Mouse (Mus musculus): ENCODE data around the gene Mbnl2. TPM values are rescaled to one million over a fixed set of nuclear protein-coding genes. Genes with fewer than 3 reads are reported as not detected.
A peak's percentile ranks its signal among the peaks of the same experiment; 100 is the strongest.

Gene Mbnl2
- polyA plus RNA-seq, 3 experiments from 2014 or later = 42.4 to 57.5 (median 51.7) TPM

DNA sequence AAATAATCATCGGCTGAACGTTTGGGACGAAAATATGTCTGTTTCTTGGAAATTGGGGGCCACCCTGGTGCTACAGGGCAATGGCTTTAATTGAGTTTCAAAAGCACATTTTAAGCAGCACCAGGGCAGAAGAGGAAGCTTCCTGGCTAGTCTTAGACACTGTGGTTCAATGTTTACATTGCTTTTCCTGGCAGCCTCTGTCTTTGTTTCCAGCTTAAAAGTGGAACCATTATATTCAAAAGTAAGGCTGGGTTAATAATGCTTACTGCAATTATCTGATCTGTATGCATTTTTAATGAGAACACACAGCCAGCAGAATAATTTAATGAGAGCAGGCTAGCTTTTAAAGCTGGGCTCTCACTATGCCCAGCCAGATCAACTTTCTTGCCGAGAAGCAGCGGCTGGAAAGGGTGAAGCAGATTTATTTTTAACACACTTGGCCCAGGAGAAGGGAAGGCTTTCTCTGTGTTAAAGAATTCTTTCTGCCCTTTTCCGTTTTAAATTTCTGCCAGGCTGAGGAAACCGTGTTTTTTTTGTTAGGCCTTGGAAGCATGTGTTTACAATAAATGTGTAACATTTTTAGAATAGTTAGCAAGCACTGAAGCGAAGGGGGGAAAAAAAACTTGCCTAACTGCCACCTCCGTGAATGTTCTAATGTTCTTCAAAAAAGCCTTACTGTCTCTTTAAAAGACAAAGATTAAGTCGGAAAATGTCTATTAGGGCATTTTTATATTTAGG lies 1.0 kb downstream of the Mbnl2 start:
- peak; percentile 10 for ATAC-seq

DNA sequence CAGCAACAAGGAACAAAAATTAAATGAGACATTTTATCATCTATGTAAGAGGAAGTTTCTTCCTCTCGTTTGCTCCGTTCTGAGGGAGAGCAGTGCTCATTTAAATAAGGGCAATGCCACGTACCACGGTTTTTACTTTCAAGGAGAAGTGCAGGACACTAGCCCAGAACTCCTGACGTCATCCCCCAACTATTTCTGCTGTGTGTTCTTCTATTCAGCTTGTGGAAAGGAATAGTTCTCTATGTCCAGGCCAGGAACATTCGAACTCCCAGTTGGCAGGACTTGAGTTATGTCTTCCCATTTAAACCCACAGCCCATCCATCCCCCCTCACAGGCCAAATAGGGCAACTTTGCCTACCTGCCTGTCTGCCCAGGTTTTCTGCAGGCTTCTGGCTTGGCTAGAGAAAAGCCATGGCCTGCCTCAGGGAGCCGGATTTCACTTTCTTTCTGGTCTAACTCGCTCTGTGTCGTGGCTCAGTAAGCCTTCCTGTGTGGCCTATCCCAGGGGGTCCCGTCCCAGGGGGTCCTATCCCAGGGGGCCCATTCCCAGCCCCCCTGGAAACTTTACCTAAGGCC lies 1.7 kb downstream of the Mbnl2 start:
- peak; percentile 9 for ATAC-seq

DNA sequence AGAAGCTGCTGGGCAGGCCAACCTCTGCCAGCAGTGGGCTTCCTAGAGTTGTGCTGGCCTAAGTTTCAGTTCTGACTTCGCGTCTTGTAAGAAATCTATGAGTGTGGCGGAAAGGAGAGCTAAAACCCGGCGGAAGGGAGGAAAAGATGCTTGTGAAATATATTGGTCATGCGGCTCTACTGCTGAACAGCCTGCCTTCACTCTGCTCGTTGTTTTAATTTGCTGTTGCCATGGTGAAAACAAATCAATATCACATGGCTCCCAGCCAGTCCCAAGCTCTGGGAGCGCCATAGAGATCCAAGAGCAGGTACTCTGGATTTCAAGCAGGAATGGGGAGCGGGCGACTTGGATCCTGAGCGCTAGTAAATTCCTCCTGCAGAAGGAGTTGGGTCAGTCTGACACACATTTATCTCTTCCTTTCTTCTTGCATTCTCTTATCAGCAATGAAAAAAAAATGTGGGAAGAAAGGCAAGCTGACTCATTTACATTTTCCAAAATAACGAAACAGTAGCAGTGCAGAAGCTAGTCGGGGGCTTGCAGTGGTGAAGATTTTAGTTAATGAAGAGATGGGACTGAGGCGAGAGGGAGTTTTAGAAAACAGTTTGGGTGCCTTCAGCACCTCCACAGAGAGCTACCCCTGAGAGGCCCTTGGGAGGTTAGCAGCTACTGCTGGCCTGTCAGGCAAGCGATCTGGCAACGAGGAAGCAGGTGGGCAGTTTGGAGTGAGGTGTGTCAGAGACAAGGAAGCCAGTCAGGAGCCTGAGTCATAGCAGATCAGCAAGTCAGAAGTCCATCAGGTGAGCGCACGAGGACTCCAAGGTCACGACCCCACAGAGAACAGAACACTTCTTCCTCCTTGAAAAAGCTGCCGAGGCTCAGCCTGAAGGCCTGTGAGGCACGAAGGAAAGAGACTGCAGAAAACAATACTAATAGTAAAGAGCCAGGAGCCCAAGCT lies 3.1 kb downstream of the Mbnl2 start:
- no peak for ATAC-seq

DNA sequence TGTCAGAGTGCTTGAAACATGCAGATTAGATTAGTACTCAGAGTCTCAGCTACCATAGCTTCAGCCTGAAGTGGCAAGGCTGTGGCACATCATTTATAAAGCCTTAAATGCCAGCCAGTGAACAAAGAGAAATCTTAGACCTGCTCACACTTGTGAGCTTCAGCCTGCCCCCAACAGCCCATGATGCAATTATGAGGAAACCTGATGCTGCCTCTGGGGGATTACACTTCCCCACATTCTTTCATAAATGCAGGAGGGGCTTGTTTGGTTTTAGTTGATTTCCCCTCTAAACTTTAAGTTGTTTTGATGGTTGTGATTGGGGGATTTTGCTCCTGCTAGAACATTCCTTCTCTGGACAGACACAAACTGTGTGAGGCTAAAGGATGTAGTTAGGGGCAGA lies 4.7 kb downstream of the Mbnl2 start:
- no peak for ATAC-seq

DNA sequence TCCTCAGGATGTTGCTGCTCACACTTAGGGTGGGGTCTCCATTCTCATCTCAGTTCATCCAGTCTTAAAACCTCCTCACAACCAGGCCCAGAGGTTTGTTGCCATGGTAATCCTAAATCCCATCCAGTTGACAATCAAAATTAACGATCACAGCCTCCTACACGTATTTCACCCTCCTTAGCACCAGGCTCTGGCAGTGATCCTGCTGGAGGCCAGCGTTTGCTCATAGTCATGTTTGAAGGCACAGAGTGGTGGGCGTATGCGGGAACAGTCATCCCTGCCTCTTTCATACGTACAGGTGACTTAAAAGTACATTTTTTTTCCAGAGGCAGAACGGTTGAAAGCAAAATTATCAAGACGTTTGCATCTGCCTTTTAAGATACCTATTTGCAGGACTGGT lies 8.3 kb downstream of the Mbnl2 start:
- no peak for ATAC-seq

DNA sequence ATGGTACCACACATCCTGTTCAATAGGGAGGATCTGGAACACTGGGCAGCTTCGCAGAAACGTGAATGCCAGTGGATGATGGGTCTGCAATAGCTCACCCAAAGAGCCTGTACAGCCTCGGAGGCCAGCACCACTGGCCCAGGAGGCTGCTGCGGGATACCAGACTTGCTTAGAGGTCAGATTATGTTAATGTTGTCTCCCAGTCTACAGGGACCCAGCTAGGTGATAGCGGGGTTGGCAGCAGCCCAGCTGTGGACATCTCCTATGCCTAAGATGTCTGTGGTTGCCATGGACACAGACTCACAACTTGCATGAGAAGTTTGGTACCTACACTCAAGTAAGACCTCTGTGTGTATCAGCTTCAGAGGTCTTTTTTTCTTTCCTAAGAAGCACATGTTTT lies 9.0 kb downstream of the Mbnl2 start:
- ATAC-seq = no peak

DNA sequence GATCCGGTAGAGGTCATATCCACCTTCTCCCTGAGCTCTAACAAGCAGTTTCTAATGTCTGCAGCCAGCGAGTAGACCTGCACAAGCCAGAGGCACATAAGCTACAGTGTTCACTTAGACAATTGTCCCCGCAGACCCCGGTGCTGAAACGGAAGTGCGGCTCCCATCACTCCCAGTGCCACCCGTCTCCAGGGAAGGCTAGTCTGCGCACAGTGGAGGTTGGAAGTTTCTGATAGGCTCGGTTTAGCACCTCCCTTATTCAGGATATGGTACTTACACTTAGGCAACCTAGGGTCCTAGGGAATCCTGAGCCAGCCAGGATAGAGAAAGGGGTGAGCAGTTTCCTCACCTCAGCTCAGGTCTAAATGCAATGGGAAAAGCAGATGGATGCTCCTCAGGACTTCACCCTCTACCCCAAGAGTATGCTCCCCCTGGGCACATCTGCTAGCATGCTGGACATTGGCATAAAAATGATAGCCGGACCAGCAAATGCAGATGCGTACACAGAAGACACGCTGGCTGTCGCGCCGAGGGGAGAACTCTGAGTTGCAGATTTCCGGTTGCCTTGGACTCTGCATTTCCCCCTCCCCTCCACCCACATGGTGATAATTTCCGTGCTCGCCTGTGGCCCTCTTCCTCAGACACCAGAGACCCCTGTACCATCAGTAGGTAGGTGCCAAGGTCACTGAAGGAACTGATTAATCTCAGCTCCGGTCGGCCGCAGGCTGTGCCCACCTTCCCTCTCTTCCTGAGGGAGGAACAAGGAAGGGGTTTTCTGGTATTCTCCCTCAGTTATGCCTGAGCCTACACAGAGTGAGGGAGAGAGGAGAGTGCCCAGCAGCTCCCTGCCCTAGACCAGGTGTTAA lies 11.9 kb downstream of the Mbnl2 start:
- ATAC-seq = peak; percentile 38

DNA sequence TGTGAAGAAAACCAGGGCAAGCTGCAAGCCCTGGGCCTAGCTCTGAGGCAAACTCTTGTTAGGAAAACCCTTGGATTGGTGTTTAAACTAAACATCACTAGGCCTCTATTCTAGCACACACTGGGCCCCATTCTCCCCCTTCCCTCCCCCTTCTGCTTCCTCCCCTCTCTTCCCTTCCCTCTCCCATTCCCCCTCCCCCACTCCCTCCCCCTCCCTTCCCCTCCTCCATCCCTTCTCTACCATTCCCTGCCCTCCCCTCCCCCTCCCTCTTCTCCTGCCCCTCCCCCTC lies 12.5 kb downstream of the Mbnl2 start:
- peak; percentile 14 for ATAC-seq

DNA sequence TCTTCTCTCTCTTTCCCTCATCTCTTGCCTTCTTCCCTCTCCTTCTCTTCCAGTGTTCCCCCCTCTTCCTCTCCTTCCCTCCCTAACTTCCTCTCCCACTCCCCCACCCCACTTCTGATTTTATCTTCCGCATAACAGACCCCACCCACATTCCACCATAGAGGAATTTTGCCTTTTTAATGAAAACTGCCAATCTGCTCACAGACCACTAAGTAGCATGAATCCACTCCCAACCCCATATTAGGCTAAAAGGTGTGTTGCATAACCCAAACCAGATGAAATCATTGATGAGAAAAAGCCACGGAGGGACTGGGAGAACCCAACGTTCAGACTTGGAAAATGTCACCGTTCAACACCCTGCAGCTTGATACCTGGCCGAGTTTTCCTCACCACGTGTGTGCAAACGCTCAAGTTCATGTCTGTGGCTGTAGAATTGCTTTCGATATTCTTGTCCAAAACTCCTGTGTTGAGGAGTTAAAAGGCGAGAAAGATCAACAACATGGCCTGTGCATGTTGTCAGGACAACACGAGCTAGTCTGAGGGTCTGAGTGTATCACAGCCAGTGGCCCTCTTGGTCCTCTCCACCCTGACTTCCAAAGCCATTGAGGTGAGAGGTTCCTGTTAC lies 13.0 kb downstream of the Mbnl2 start:
- no peak for ATAC-seq

DNA sequence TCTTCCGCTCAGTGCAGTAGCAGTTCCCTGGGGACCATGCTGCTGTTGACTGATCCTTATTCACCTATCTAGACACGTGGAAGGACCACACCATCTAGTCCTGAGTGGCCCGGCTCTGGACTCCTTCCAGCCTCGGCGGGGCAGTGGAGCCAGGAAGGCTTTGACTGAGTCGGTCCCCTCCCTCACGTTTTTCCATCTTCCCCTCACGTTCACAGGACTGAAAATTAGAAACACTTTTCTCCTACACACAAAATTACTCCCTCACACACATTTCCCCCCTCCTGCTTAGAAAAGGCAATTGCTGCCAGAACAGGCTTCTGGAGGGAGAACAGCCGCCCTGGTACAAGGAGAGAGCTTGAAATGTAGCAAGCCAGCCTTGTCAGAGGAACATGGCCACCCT lies 13.6 kb downstream of the Mbnl2 start:
- ATAC-seq = no peak

DNA sequence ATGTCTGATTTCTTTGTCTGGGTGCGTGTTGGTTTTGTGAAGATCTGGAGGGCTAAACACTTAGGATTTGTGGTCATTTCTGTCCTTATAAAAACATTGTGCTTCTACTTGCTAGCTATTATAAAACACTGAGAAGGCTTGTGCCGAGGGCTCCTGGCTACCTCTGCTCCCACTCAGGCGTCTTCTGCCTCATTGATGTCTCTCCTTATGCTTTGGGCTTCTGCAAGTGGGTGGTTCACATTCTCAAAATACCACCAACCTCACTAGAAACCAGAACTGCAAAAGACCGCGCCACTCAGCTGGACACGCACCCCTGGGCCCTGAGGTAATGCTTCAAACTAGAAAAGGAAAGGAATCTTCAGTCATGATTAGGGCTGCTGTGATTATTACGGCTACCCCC lies 14.1 kb downstream of the Mbnl2 start:
- no peak for ATAC-seq

DNA sequence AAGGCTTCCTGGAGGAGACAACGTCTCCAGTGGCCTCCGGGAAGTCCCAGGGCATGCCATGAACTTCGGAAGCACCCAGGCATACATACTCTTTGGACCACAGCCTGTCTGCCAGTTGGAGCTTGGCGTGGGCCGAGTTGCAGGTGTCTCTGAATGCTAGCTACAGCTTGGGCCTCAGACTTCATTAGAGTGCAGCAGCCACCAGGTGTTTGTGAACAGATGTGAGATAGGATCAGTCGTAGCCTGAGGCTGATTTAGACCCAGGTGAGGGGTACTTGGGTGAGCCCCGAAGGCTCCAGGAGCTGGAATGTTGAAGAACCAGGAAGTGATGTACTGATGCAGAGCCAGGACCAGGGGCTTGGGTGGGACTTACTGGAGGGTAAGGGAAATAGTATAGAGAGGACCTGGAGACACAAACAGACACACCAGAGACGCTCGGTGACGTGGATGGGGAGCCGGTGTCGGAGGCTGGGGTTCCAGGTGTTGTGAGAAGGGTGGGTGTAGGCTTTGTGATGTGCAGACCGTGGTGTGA lies 15.8 kb downstream of the Mbnl2 start:
- no peak for ATAC-seq

DNA sequence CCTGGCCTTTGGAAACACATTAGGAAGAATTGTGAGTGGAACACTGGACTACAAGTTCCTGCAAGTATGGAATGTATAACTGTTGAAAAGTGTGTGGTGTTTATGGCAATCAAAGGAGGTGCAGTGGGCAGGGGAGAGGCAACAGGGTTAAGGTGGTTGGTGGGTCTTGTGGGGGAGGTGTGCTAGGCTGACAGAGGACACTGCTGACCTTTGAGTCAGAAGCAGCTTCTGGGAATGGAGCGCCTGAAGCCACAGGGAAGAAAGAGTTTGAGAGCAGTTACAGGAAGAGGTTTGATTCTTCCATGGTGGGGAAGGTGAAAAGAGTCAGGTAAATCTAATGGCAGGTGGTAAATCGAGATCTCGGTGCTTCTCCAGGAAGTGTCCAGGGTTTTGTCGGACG lies 16.7 kb downstream of the Mbnl2 start:
- ATAC-seq = no peak

DNA sequence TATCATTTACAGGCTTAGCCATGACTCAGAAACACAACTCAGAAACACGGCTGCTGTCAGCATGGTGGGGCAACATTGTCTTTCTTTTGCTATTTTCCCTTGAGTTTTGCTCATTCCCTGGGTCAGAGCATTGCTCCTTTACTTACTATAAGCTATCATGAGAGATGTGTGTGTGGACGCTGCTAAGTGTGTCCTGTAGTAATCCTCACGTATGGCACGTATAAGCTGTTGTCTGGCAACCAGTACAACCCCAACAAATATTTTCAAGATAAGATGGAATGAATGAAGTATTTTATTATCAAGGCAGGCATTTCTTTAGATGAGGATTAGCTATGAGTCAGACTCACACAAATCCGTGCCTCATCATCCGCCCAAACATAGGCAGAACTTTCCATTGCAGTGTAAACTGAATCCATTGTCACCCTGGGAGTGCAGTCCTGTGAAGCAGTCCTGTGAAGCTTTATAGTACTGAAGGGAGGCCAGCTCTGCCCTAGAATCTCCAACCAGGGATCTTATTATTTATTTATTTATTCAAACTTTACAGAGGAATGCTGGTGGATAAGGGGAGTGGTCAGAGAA lies 17.2 kb downstream of the Mbnl2 start:
- ATAC-seq = peak; percentile 24

DNA sequence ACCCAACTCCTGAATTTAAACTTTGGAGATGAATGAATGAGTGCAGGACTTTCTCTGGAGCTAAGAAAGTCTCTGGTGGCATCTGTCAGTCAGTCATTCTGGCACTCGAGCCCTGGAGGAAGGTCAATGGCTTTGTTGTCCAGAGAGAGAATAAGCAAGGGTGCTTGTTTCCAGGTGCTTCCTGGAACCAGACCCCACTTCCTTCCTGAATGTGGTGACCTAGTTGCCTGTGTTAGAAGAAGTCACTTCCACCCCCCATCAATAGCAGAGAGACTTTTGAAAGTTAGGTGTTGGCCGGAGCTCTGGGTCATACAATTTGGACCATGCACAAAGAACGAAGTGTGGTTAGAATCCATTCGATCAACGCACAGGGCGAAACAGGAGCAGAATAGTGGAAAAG lies 19.0 kb downstream of the Mbnl2 start:
- ATAC-seq = no peak

DNA sequence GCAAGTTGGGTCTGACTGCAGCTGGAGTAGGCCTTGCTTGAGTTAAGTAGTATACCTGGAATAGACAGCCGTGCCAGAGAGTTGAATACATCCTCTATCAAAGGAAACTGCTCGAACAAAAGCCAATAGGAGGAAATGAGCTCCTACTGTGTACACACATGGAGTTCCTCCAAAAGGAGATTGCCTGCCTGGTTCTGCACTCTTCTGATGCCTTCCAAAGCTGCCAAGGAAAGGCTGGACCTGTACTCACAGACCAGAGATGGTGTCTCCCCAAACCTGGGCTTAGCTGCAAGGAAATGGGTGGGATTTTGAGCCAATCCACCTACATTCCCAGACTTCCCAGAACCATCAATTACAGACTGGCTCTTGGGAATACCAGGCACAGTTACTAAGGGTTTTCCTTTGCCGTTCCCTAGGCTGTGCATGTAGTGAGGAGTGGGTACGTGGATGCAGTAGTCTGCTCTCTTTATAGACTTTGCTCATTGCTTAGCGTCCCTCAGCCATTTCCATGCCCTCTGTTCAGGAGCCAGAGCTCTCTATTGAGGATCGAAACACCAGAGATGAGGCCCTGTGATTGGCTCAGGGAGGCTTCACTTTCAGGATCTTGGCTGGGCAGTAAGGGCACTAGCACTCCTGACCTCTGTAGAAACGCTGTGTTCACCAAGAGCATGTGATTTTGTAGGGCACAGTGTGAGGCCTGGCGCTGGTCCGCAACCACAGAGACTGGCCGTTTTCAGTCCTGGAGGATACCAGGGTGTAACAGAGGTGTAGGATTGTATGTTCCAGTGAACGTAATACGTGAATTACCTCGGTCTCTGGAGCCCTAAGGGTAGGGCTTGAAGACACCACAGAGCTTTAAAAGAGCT lies 20.1 kb downstream of the Mbnl2 start:
- no peak for ATAC-seq

DNA sequence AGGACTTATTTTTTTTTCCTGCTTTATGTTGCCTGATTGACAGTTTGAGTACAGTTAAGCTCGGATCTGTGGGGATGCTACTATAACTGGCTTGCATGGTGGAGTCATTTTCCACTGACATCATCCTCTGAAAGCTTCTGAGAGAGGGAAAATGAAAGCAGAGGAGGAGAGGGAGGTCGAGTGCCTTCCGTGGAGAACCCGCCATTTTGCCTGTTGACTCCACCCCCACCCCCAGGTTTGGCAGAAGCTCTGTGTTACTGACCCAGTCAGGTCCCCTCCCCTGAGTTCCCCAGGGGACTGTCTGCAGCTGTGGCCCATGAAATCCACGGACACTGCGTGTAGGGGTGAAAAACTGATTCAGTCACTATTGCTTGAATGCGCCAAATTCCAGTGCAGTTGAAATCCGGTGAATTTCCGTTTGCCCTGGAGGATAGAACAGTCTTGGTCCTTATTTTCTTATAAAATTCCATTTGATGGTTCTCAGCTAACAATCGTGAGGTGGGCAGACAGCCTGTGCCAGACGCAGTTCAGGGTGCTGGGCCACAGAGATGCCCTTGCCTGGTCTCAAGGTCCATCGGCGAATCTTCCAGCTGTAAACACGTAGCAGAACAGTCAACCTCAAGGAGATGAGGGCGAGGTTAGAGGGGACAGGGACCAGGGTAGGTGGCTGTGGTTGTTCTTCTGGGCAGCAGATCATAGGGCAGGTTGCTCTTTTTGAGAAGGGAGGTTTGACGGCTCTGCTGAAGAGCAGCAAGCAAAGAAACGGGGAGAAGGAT lies 20.9 kb downstream of the Mbnl2 start:
- ATAC-seq = peak; percentile 55

DNA sequence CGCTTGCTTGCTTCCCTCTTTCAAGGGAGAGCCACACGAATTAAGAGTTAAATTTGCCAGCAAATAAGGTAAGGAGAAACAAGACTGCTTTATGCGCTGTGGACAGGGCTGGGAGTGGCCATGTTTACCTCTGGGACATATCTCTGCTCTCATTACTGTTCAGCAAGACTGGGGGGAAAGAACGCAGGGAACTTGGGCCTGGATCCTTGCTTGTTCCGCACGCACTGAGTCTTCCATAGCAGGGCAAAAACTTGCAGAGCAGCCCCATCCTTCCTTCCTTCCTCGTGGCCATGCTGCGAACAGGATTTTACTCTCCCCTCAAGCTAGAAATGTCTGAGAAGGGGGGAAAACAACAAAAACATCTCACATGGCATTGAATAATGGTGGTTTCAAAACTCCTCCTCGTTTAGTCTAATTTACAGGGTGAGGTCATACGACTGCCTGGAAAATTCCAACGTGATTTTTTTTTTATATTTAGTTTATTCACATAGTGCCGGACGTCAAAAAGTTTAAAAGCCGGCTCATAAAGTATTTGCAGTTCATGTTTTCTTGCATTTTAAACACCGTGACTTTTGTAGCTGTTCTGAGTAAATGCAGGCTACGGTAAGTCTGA lies 21.8 kb downstream of the Mbnl2 start:
- no peak for ATAC-seq

DNA sequence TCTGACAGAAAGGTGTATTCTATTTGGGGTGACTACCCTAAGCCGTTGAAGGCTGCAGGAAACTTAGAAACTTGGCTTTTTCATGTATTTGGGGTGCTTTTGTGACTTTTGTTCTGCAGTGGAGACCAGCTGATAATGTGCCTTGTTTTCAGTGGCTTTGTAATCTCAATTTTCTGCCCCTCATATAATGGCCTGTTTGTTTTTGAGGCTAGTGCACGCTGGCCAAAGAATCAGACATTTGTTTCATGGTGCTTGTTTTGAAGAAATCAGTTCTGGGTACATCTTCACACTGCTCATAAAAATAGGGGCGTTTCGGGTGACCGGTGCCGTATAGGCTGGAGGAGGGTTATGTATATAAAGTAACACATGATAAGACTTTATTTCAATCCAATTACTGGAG lies 22.4 kb downstream of the Mbnl2 start:
- no peak for ATAC-seq
